Mouse (Mus musculus): ENCODE data around the gene Mtif2.
"Not testable (repeated sequence)": the region's sequence is repeated elsewhere in the genome, so short reads cannot be mapped to it uniquely, and the experiment has no call there.

Mtif2 gene

GRCm38 (mm10) chr11:29525988-29526794, at the start of gene Mtif2:
TSS of gene Mtif2 (plus strand) at chr11:29526408.
- ATAC-seq (ENCODE audit: insufficient number of reproducible peaks, low FRiP score, low TSS enrichment) = peak; percentile 100

GRCm38 (mm10) chr11:29493135-29493534, 33.1 kb upstream of the Mtif2 start:
- no peak for ATAC-seq (ENCODE audit: insufficient number of reproducible peaks, low FRiP score, low TSS enrichment)

GRCm38 (mm10) chr11:29496962-29497361, 29.2 kb upstream of the Mtif2 start:
- no peak for ATAC-seq (ENCODE audit: insufficient number of reproducible peaks, low FRiP score, low TSS enrichment)

GRCm38 (mm10) chr11:29503948-29504893, 22.0 kb upstream of the Mtif2 start:
- ATAC-seq (ENCODE audit: insufficient number of reproducible peaks, low FRiP score, low TSS enrichment) = no peak

GRCm38 (mm10) chr11:29504899-29505625, 21.1 kb upstream of the Mtif2 start:
- ATAC-seq (ENCODE audit: insufficient number of reproducible peaks, low FRiP score, low TSS enrichment) = no peak

- no peak for ATAC-seq (ENCODE audit: insufficient number of reproducible peaks, low FRiP score, low TSS enrichment)
Observed at GRCm38 (mm10) chr11:29509421-29509820, 16.8 kb upstream of the Mtif2 start.

GRCm38 (mm10) chr11:29512818-29513535, 13.2 kb upstream of the Mtif2 start:
- no peak for ATAC-seq (ENCODE audit: insufficient number of reproducible peaks, low FRiP score, low TSS enrichment)

GRCm38 (mm10) chr11:29514325-29514681, 11.9 kb upstream of the Mtif2 start:
- no peak for ATAC-seq (ENCODE audit: insufficient number of reproducible peaks, low FRiP score, low TSS enrichment)

GRCm38 (mm10) chr11:29514682-29515412, 11.4 kb upstream of the Mtif2 start, which contains the start of gene Prorsd1:
TSS of gene Prorsd1 (minus strand) at chr11:29515033.
- ATAC-seq (ENCODE audit: insufficient number of reproducible peaks, low FRiP score, low TSS enrichment) = peak; percentile 99

GRCm38 (mm10) chr11:29538201-29538600, 12.0 kb downstream of the Mtif2 start:
- ATAC-seq (ENCODE audit: insufficient number of reproducible peaks, low FRiP score, low TSS enrichment) = no peak

GRCm38 (mm10) chr11:29544225-29544945, 18.2 kb downstream of the Mtif2 start:
- ATAC-seq (ENCODE audit: insufficient number of reproducible peaks, low FRiP score, low TSS enrichment) = no peak

- not testable (repeated sequence) for ATAC-seq (ENCODE audit: insufficient number of reproducible peaks, low FRiP score, low TSS enrichment)
Observed at GRCm38 (mm10) chr11:29545150-29545752, 19.0 kb downstream of the Mtif2 start.

- not testable (repeated sequence) for ATAC-seq (ENCODE audit: insufficient number of reproducible peaks, low FRiP score, low TSS enrichment)
Observed at GRCm38 (mm10) chr11:29546297-29546696, 20.1 kb downstream of the Mtif2 start.

- ATAC-seq (ENCODE audit: insufficient number of reproducible peaks, low FRiP score, low TSS enrichment) = no peak
Observed at GRCm38 (mm10) chr11:29546762-29547161, 20.6 kb downstream of the Mtif2 start.

- no peak for ATAC-seq (ENCODE audit: insufficient number of reproducible peaks, low FRiP score, low TSS enrichment)
Observed at GRCm38 (mm10) chr11:29547249-29547751, 21.1 kb downstream of the Mtif2 start.

GRCm38 (mm10) chr11:29547752-29548503, 21.7 kb downstream of the Mtif2 start, which contains the start of the genes Clhc1 and Rps27a:
TSS of gene Clhc1 (plus strand) at chr11:29547950.
TSS of gene Rps27a (minus strand) at chr11:29548109.
- ATAC-seq (ENCODE audit: insufficient number of reproducible peaks, low FRiP score, low TSS enrichment) = peak; percentile 99

Measured in cerebellum, adult (tissue).